Mouse (Mus musculus) cerebellum, adult 8-10 months (tissue): Measurements from ENCODE around the gene Gm3336.

Experiments used
- DNase-seq: peaks from one replicate; pipeline ENCODE4 v3.0.0; 2022

Gene Gm3336

GRCm38 (mm10) chr8:70718297-70718696 is at the start of gene Gm3336:
TSS of gene Gm3336 (plus strand) at chr8:70718543.
- peak; percentile 80 for DNase-seq

- no peak for DNase-seq
These were observed 46.6 kb upstream of the Gm3336 start for GRCm38 (mm10) chr8:70671615-70672324.

- no peak for DNase-seq
These were observed 45.8 kb upstream of the Gm3336 start for GRCm38 (mm10) chr8:70672325-70673078.

- DNase-seq = peak; percentile 99
These were observed 45.1 kb upstream of the Gm3336 start, which contains the start of gene Lsm4 for GRCm38 (mm10) chr8:70673079-70673856. TSS of gene Lsm4 (plus strand) at chr8:70673248.

- DNase-seq = no peak
These were observed 44.2 kb upstream of the Gm3336 start for GRCm38 (mm10) chr8:70674109-70674508.

DNA sequence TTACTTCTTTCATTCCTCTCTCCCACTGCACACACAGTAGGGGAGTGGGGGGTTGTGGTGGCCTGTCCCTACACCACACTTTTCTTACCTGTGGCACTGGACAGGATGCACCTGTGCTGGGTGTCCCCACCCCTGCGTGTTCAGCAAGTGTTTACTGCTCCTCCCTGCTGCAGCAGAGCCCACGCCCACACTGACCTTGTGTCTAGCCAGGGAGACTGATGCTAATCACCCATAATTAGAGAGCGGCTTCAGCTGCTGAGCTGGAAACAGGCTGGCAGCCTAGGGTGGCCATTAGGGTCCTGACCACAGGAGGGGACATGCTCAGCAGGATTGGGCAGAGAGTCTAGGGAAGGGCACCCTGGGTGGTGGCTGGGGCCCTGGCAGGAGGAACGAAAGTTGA is 43.6 kb upstream of the Gm3336 start:
- no peak for DNase-seq

GRCm38 (mm10) chr8:70675336-70675735 is 43.0 kb upstream of the Gm3336 start:
- DNase-seq = no peak

DNA sequence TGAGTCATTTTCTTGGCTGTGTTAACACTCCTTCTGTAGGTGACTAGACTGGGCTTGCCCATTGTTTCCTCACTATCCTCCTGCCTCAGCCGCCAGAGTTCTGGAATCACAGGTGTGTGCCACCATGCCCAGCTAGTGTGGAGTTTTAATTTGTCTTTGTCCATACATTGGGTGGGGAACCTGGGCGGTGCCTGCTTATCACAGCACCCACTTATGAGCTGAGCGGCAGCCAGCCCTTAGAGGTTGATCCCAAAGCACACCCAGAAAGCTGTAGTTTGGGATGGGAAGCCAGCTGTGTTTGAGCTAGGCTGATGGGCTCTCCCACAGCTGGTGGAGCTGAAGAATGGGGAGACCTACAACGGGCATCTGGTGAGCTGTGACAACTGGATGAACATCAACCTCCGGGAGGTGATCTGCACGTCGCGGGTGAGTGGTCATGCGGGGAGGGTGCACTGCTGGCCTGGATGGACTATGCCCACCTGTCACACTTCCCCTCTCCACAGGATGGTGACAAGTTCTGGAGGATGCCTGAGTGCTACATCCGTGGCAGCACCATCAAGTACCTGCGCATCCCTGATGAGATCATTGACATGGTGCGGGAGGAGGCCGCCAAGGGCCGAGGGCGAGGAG is 40.8 kb upstream of the Gm3336 start:
- no peak for DNase-seq

- no peak for DNase-seq
These were observed 39.7 kb upstream of the Gm3336 start for GRCm38 (mm10) chr8:70678679-70679078.

GRCm38 (mm10) chr8:70679404-70679803 is 38.9 kb upstream of the Gm3336 start:
- DNase-seq = no peak

DNA sequence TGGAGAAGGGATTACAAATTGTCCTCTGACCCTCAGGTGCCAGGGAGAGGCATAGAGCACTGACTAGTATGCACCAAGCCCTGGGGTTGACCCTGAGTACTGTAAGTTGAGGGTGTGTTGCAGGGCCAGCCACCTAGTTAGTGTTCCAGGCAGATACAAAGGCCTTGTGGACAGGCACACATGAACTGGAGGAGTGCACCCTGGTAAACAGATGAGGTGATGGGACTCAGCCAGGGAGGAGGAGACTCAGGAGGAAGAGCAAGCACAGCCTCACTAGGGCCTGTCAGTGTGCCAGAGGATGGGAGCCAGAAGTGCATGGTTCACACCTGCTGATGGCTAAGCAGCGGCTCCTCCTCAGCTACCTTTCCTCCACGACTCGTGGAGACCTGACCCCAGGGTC is 38.3 kb upstream of the Gm3336 start:
- no peak for DNase-seq

DNA sequence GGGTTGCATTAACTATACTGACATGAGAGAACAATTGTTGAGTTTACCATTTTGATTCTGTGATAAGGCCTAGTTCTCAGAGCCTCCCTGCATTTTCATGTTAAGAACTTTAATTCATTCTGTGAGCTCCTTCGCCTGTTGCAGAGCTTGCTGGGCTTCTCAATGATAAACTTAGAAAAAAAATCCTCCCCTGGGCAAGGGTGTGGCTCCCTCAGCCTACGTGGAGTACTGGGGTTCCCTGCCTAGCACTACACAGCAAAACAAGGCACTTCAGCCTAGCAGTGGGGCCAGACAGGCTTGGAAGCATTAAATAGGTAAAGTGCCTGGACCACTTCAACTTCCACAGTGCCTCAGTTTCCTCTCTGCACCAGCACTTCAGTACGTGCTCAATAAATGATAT is 36.9 kb upstream of the Gm3336 start:
- no peak for DNase-seq

GRCm38 (mm10) chr8:70682193-70682592 is 36.1 kb upstream of the Gm3336 start:
- DNase-seq = no peak

GRCm38 (mm10) chr8:70682692-70683091 is 35.7 kb upstream of the Gm3336 start:
- DNase-seq = no peak

- DNase-seq = no peak
These were observed 34.1 kb upstream of the Gm3336 start for GRCm38 (mm10) chr8:70684291-70684690.

- no peak for DNase-seq
These were observed 30.8 kb upstream of the Gm3336 start for GRCm38 (mm10) chr8:70687576-70687975.

GRCm38 (mm10) chr8:70688136-70688535 is 30.2 kb upstream of the Gm3336 start:
- DNase-seq = no peak

GRCm38 (mm10) chr8:70689892-70690390 is 28.4 kb upstream of the Gm3336 start:
- DNase-seq = no peak

GRCm38 (mm10) chr8:70691230-70691629 is 27.1 kb upstream of the Gm3336 start:
- DNase-seq = no peak

DNA sequence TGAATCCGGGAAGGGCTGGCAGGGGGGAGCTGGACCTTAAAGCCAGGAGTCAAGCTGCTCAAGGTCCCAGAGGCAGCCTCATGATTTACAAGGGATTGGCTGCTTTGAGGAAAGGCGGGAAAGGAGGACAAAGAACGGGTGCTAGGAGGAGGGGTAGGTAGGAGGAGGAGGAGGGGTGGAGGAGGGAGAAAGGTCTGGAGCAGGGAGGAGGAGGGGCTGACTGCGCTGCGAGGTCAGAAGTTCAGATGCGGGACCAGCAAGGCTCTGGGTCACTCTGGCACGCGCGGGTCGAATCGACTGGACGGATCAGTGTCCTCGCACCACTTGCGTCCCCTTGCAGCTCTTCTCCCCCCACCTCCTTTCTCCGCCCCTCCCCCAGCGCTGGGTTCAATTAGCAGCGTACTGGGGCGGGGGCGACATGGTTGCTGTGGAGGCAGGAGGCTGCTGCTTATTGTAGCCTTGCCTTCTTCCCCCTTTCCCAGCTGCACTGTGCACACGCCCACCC is 26.6 kb upstream of the Gm3336 start:
- no peak for DNase-seq

GRCm38 (mm10) chr8:70693636-70694035 is 24.7 kb upstream of the Gm3336 start:
- DNase-seq = no peak

GRCm38 (mm10) chr8:70695318-70696018 is 22.9 kb upstream of the Gm3336 start:
- DNase-seq = peak; percentile 60
